Mouse (Mus musculus) heart, embryonic 13.5 days (tissue): ENCODE data around the gene Gm49027. TPM values are rescaled to one million over a fixed set of nuclear protein-coding genes. Genes with fewer than 3 reads are reported as not detected.
A peak's percentile ranks its signal among the peaks of the same experiment; 100 is the strongest.
"Not testable (repeated sequence)": the region's sequence is repeated elsewhere in the genome, so short reads cannot be mapped to it uniquely, and the experiment has no call there.

Source experiments
- ATAC-seq: fragments of 200-750 bp; cut with Nextera tagmentation; 2 replicates; pipeline ENCODE4 v1.8.0; 2017; ENCODE audit warnings: moderate TSS enrichment; ENCODE audit not compliant: insufficient number of reproducible peaks, low FRiP score, low TSS enrichment; ENCODE audit errors: extremely low read depth
- H3K27ac ChIP-seq: fragments of 300-500 bp; sonication (generic); replicated peaks from 2 replicates; pipeline ENCODE4 v1.5.1; 2015; ENCODE audit warnings: moderate library complexity, mild to moderate bottlenecking, inconsistent platforms
- H3K27me3 ChIP-seq: fragments of 300-500 bp; sonication (generic); replicated peaks from 2 replicates; pipeline ENCODE4 v1.6.1; 2015; ENCODE audit warnings: mild to moderate bottlenecking, inconsistent platforms
- H3K36me3 ChIP-seq: fragments of 300-500 bp; sonication (generic); 2 replicates; pipeline ENCODE4 v1.6.1; 2015; ENCODE audit warnings: mild to moderate bottlenecking, inconsistent platforms
- H3K4me1 ChIP-seq: fragments of 300-500 bp; sonication (generic); 2 replicates; pipeline ENCODE4 v1.6.1; 2015; ENCODE audit warnings: inconsistent platforms
- H3K4me2 ChIP-seq: fragments of 300-500 bp; sonication (generic); 2 replicates; pipeline ENCODE4 v1.6.1; 2015; ENCODE audit warnings: inconsistent platforms, mild to moderate bottlenecking, moderate library complexity
- H3K4me3 ChIP-seq: fragments of 300-500 bp; sonication (generic); 2 replicates; pipeline ENCODE4 v1.5.1; 2015; ENCODE audit warnings: moderate library complexity, mild to moderate bottlenecking, inconsistent platforms
- H3K9ac ChIP-seq: fragments of 300-500 bp; sonication (generic); 2 replicates; pipeline ENCODE4 v1.6.1; 2015; ENCODE audit warnings: inconsistent platforms, mild to moderate bottlenecking, moderate library complexity
- H3K9me3 ChIP-seq: fragments of 300-500 bp; sonication (generic); 2 replicates; pipeline ENCODE4 v1.6.1; 2016; ENCODE audit warnings: inconsistent platforms
- WGBS: fragments of 180-500 bp; shearing (Covaris S2); methylation state at CpG from one replicate; pipeline ENCODE4 v1.1.7; 2015; ENCODE audit warnings: mixed read lengths; 5-methylcytosine and 5-hydroxymethylcytosine counted together
- polyA plus RNA-seq: library from polyadenylated mRNA; unstranded; fragments of >200 nt; fragmentation: Nextera tagmentation; extraction: Ambion mirVana; gene quantifications from 2 replicates; pipeline ENCODE4 v1.2.1, GENCODE M21; 2015

The Gm49027 gene
- polyA plus RNA-seq, 1 experiment from 2014 or later = 0.43 TPM

DNA sequence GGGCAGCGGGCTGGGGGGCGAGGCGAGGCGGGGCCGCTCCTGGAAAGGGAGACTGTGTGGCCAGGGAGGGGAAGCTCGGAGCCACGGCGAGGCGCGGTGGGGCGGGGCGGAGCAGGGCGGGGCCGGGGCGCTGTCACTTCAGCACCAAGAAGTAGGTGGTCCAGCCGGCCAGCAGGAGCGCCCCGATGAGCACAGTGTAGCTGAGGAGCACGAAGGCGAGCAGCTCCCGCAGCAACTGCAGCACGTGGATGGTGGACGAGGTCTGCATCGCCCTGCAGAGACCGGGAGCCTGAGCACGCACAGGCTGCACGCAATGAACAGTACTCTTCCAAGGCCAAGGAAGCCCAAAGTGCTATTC lies 916 bp downstream of the Gm49027 start:
- H3K4me1 ChIP-seq = peaks cover 22% of the 10 kb centered on the region
- 0% methylated on average over 17 of the region's 27 CpGs for WGBS
- no peaks in the 10 kb centered on the region for H3K27me3 ChIP-seq
- H3K9ac ChIP-seq = 0 out of 2 replicates have a peak overlapping the region, but pooled peaks have one; percentile 30
- peak overlapping the region; percentile 84 for H3K4me3 ChIP-seq
- H3K36me3 ChIP-seq = peaks cover 31% of the 10 kb centered on the region
- peak; percentile 83 for ATAC-seq
- peak overlapping the region; percentile 95 for H3K4me2 ChIP-seq
- no peaks in the 10 kb centered on the region for H3K9me3 ChIP-seq
- no peak overlapping the region for H3K27ac ChIP-seq

DNA sequence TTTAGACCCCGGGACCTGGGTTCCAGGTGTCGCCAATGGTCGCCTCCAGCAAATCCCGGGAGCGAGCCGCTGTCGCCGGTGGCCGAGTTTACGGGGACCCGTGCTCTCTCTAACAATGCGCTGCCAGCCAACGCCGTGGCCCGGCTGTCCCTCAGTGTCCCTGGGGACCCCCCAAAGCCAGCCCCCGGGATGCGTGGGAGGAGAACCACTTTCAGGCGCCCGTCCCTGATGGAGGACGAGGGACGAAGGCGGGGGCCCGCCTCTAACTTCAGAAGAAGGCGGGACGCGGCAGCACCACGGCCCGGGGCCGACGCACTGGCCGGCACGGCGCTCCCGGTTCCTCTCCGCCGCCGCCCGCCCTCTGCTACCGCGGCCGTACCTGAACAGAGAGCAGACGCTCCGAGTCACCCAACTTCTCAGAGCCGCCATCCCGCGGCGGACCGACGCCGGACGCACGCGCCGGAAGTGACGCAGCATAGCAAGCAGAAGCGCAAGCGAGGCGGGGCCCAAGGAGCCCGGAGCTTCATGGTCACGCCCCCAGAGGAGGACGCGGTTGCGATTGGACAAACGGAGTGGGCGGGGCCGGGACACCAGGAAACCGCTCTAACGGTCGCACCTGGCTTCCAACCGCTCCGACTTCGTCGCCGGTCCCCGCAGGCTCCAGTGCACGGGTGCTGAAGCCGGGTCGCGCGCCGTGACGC lies 1.4 kb downstream of the Gm49027 start, which contains the start of gene Diablo:
TSS of gene Diablo (minus strand) at position 485 of the 701 bp plus-strand sequence.
- no peaks in the 10 kb centered on the region for H3K9me3 ChIP-seq
- ATAC-seq = peak; percentile 94
- WGBS = under 1% methylated on average over 82 of the region's 82 CpGs
- peak within 1 kb of the TSS; percentile 65 for H3K27ac ChIP-seq
- H3K36me3 ChIP-seq = peaks cover 31% of the 10 kb centered on the region
- peak within 1 kb of the TSS; percentile 95 for H3K4me2 ChIP-seq
- peak within 1 kb of the TSS; percentile 84 for H3K4me3 ChIP-seq
- no peaks in the 10 kb centered on the region for H3K27me3 ChIP-seq
- peaks cover 22% of the 10 kb centered on the region for H3K4me1 ChIP-seq
- peak within 1 kb of the TSS; percentile 90 for H3K9ac ChIP-seq

DNA sequence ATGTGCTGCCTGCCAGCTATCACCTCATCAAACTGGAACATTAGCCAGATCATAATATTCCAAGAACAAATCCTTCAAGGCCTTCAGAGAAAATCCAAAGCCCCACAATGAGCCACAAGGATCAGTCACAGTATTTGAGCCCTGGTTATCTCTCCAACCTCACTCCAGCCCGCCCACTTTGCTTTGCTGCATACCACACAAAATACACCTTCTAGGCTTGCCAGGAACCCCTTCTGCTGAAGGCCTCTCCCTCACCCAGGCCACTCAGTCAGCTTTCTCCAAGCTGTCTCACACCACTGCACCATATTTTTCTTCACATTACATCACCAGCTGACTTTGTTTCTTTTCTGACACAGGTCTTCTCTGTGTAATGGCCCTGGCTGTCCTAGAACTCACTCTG lies 3.1 kb downstream of the Gm49027 start:
- H3K4me1 ChIP-seq = peaks cover 22% of the 10 kb centered on the region
- 69% methylated on average over 1 of the region's 1 CpGs for WGBS
- H3K27ac ChIP-seq = no peak overlapping the region
- H3K4me3 ChIP-seq = no peak overlapping the region
- 0 out of 2 replicates have a peak overlapping the region, but pooled peaks have one; percentile 95 for H3K4me2 ChIP-seq
- H3K36me3 ChIP-seq = peaks cover 35% of the 10 kb centered on the region
- ATAC-seq = no peak
- peak overlapping the region; percentile 25; the same call in 1 of the 2 replicates for H3K9ac ChIP-seq
- H3K27me3 ChIP-seq = no peaks in the 10 kb centered on the region
- H3K9me3 ChIP-seq = no peaks in the 10 kb centered on the region

DNA sequence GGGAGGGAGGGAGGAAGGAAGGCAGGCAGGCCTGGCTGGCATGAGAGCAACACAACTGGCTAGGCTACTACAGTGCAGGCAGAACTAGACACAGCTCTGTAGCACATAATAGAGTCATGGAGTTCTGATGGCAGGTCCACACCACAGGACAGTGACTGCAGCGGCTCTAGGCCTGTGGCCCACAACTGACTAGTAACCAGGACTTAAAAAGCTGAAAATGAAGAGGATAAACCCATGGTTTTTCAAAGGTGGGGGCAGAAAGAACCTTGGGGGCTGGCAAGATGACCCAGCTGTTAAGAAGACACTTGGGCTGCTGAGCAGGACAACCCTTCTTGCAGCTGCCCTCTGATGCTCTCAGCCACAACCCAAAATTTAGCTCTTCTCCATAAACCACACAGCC lies 3.7 kb downstream of the Gm49027 start:
- Histone ChIP-seq H3K27ac (no peak overlapping the region), H3K27me3 (no peaks in the 10 kb centered on the region), H3K4me1 (peaks cover 22% of the 10 kb centered on the region), H3K4me3 (no peak overlapping the region), H3K4me2 (no peak overlapping the region), H3K9ac (peak overlapping the region; percentile 25; the same call in 1 of the 2 replicates), H3K36me3 (peaks cover 35% of the 10 kb centered on the region), H3K9me3 (no peaks in the 10 kb centered on the region)
- WGBS = 92% methylated on average over 1 of the region's 1 CpGs
- ATAC-seq = no peak

DNA sequence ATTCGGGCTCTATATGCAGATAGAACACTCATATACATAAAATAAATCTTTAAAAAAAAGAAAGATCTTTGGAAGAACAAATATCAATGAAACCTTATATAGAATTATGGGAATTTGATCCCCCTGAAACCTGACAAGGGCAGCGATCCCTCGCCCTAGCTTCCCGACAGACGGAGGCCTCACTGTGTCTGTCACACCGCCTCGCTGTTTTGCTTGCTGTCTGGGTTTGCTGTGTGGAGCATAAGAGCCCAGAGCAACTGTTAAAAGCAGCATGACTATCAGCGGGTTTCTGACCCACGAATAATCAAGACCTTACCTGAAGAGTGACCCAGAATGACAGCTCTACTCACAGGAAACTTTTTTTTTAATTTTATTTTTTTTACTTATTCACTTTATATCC lies 4.6 kb downstream of the Gm49027 start:
- no peak for ATAC-seq
- Histone ChIP-seq H3K4me2 (no peak overlapping the region), H3K36me3 (peaks cover 45% of the 10 kb centered on the region), H3K4me1 (peaks cover 22% of the 10 kb centered on the region), H3K4me3 (no peak overlapping the region), H3K9ac (no peak overlapping the region), H3K27me3 (no peaks in the 10 kb centered on the region), H3K27ac (no peak overlapping the region), H3K9me3 (no peaks in the 10 kb centered on the region)
- WGBS = 81% methylated on average over 9 of the region's 9 CpGs

DNA sequence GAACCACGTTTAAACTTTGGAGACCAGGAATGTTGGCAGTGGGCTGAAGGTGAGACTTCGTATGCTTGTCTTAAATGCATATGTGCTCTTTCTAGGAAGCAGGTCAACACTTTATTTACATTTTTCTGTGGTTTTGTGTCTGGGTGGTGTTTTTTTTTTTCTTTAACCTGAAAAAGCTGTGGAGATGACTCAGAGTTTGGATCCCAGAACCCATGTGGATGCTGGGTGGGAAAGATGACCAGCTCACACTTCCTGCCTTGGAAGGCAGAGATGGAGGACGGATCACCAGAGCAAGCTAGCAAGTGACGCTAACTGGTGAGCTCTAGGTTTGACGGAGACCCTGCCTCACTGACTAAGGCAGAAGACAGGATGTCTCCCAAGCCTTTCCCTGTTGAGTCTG lies 10.4 kb downstream of the Gm49027 start:
- 78% methylated on average over 5 of the region's 5 CpGs for WGBS
- Histone ChIP-seq H3K4me3 (no peak overlapping the region), H3K4me1 (no peaks in the 10 kb centered on the region), H3K27me3 (peaks cover 9% of the 10 kb centered on the region), H3K27ac (no peak overlapping the region), H3K4me2 (no peak overlapping the region), H3K9me3 (no peaks in the 10 kb centered on the region), H3K36me3 (peaks cover 77% of the 10 kb centered on the region), H3K9ac (no peak overlapping the region)
- no peak for ATAC-seq

DNA sequence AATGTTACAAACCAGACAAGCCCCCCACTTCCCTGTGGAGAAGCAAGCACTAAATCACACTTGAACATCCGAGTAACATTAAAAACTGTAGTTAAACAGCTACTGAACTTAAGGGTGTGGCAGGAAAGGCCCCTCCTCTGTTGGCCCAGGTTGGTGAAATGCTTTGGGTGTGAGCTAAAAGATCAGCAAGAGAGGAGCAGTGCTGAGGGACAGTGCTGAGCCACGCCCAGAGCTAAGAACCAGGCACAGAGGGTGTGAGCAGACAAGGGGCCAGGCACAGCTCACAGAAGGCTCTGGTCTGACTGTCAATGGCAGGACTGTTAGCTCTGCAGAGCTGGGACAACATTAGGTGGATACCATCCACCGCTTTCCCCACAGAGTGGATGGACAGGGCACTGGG lies 13.2 kb downstream of the Gm49027 start:
- H3K4me1 ChIP-seq = peaks cover 11% of the 10 kb centered on the region
- H3K4me3 ChIP-seq = no peak overlapping the region
- H3K9ac ChIP-seq = no peak overlapping the region
- no peak overlapping the region for H3K27ac ChIP-seq
- WGBS = 73% methylated on average over 3 of the region's 3 CpGs
- peaks cover 50% of the 10 kb centered on the region for H3K36me3 ChIP-seq
- no peaks in the 10 kb centered on the region for H3K9me3 ChIP-seq
- no peak overlapping the region for H3K4me2 ChIP-seq
- ATAC-seq = no peak
- H3K27me3 ChIP-seq = peaks cover 32% of the 10 kb centered on the region

DNA sequence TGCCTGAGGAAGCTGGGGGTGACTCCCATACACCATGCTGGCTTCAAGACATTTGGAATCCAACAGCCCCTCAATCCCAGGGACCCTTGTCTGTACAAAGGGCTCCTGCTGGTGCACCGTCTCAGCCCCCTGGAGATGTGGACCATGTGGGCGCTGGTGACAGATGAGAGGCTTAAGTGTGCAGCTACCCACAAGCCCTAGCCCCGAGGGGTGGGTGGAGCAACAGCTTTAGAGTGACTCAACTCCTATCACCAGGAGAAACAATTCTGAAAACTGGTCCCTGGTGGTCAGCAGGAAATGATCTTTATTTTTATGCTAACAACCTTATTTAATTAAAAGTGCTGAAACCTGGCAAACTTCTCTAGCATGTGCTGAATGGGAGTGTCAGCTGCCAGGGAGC lies 13.9 kb downstream of the Gm49027 start:
- H3K9ac ChIP-seq, H3K27ac ChIP-seq, ATAC-seq, H3K4me3 ChIP-seq, H3K9me3 ChIP-seq, H3K4me2 ChIP-seq: not testable (repeated sequence)
- 65% methylated on average over 3 of the region's 3 CpGs for WGBS
- Histone ChIP-seq H3K36me3 (peaks cover 43% of the 10 kb centered on the region), H3K4me1 (peaks cover 11% of the 10 kb centered on the region), H3K27me3 (peaks cover 39% of the 10 kb centered on the region)

DNA sequence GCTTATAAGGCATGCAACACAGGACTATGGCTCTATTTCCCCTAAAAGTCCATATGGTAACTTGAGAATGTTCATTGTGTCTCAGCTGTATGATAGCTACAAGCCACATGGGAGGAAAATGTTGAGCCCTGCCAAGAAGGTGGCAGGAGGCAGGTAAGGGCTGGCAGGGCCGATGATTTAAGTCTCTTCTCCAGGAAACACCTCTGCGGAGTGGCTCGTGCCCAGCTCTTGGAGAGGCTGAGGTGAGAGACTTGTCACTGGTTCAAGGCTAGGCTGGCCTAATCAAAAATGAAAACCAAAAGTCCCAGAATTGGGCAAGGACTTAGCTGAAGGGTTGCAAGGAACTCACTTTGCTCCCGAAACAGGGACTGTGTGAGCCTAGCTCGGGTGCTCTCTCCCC lies 15.1 kb downstream of the Gm49027 start, which contains the start of gene B3gnt4:
TSS of gene B3gnt4 (plus strand) at position 301 of the 400 bp plus-strand sequence.
- Histone ChIP-seq H3K27ac (no peak within 1 kb of the TSS), H3K27me3 (peaks cover 44% of the 10 kb centered on the region), H3K9me3 (no peaks in the 10 kb centered on the region), H3K4me2 (no peak within 1 kb of the TSS), H3K9ac (no peak within 1 kb of the TSS), H3K4me3 (no peak within 1 kb of the TSS), H3K4me1 (peaks cover 11% of the 10 kb centered on the region), H3K36me3 (peaks cover 31% of the 10 kb centered on the region)
- WGBS = 77% methylated on average over 5 of the region's 5 CpGs
- no peak for ATAC-seq

DNA sequence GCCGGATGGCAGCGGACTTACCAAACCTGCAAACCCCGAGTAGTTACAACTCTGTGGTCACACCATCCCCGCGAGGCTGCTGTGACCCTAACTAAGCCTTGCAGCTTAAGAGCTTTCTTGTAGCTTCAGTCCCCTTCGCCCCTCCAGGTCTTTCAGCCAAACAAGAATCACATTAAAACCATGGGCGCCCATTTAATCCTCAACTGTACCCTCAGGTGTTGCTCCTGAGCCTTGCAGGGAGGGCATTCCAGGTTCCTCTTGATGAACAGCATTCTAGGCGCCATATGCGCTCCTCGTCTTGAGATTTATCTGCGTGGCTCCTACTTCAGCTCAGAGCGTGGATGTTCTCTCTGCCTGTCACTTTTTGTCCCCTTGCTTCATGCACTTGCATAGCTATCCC lies 16.4 kb downstream of the Gm49027 start:
- Histone ChIP-seq H3K4me3 (peak overlapping the region; percentile 69), H3K36me3 (peaks cover 23% of the 10 kb centered on the region), H3K27ac (no peak overlapping the region), H3K9me3 (no peaks in the 10 kb centered on the region), H3K4me1 (peaks cover 11% of the 10 kb centered on the region), H3K4me2 (peak overlapping the region; percentile 89), H3K9ac (peak overlapping the region; percentile 77), H3K27me3 (peaks cover 56% of the 10 kb centered on the region)
- WGBS = 9% methylated on average over 12 of the region's 12 CpGs
- ATAC-seq = no peak

DNA sequence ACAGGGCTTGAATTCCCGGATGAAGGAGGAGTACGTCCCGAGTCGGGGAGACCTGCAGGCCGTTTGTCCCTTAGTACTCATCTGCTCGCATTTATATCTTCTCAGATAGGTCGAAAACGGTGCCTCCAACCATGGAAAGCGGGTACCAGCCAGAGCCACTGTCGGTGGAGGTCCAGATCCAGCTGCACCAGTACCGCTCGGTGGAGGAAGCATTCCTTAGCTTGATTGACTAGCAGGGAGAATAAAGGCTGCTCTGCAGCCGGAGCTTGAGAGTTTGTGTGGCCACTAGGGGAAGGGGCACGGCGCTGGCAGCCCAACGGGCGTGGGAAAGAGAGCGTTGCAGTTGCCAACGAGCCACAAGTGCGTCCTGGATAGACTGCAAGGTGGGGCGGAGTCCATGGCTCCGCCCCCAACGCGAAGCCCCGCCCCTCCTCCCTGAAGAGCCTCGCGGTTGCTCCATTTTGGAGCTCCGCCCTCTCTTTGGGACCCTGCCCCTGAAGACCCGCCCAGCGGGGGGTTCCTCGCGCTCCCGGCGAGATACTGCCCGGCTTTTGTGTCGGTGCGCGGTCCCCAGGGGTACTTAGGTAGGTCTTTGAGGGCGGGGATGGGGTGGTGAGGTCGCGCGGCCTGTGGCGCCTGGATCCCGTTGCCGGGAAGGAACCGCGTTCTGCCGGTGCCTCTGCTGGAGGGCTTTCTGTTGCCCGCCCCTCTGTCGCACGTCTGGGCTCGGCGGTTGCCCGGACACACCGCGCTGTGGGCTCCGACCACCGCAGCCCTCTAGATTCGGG lies 17.2 kb downstream of the Gm49027 start:
- Histone ChIP-seq H3K9me3 (no peaks in the 10 kb centered on the region), H3K27ac (no peak overlapping the region), H3K9ac (peak overlapping the region; percentile 77), H3K27me3 (peaks cover 63% of the 10 kb centered on the region), H3K4me3 (peak overlapping the region; percentile 69), H3K4me2 (peak overlapping the region; percentile 89), H3K36me3 (peaks cover 23% of the 10 kb centered on the region), H3K4me1 (peaks cover 11% of the 10 kb centered on the region)
- WGBS = under 1% methylated on average over 59 of the region's 59 CpGs
- peak; percentile 68; the same call in 1 of the 2 replicates for ATAC-seq
